Mouse (Mus musculus): ENCODE measurements around the gene A730061H03Rik. TPM values are rescaled to one million over a fixed set of nuclear protein-coding genes. Genes with fewer than 3 reads are reported as not detected.

A730061H03Rik gene
- polyA plus RNA-seq, 1 experiment from 2014 or later = 1.5 TPM

DNA sequence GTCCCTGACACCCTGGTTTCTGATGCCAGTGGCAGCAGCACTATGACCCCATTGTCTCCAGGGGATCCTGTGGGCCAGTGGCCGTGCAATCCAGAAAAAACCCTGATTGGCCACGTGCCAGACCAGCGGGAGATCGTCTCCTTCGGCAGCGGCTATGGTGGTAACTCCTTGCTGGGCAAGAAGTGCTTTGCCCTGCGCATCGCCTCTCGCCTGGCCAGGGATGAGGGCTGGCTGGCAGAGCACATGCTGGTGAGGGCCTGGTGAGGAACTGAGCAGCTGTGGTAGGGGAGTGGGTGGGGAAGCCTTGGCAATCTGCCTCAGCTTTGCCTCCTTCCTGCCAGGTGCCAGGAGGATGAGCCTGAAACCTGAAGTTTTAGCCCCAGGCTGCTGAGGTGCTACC, 15.9 kb downstream of the A730061H03Rik start:
- 0 out of 2 replicates have a peak, but pooled peaks cover 3% of the 10 kb centered on the region for H3K36me3 ChIP-seq (ENCODE audit: control insufficient read depth, insufficient read depth, low read length)
- 58% methylated on average over 9 of the region's 9 CpGs for WGBS

GRCm38 (mm10) chr14:55542268-55542667, 17.9 kb downstream of the A730061H03Rik start:
- Histone ChIP-seq H3K9ac (replicated peaks; ENCODE audit: low read depth, low read length) (no peak overlapping the region), H3K4me1 (ENCODE audit: control insufficient read depth, insufficient read depth, low read length) (peaks cover 20% of the 10 kb centered on the region), H3K4me3 (ENCODE audit: low read depth, low read length) (no peak overlapping the region), H3K4me2 (ENCODE audit: low read depth, low read length) (no peak overlapping the region), H3K27me3 (ENCODE audit: control insufficient read depth, insufficient read depth, low read length) (no peaks in the 10 kb centered on the region), H3K36me3 (ENCODE audit: control insufficient read depth, insufficient read depth, low read length) (no peaks in the 10 kb centered on the region), H3K9me3 (ENCODE audit: control insufficient read depth, low read length) (no peaks in the 10 kb centered on the region), H3K27ac (ENCODE audit: low read depth, low read length) (no peak overlapping the region)
- WGBS = 96% methylated on average over 12 of the region's 12 CpGs
- ATAC-seq (ENCODE audit: low read depth) = no peak

More for the DNA sequence above, 15.9 kb downstream of the A730061H03Rik start:
- Histone ChIP-seq H3K4me1 (ENCODE audit: control insufficient read depth, insufficient read depth, low read length) (peaks cover 20% of the 10 kb centered on the region), H3K27me3 (ENCODE audit: control insufficient read depth, insufficient read depth, low read length) (no peaks in the 10 kb centered on the region), H3K4me3 (ENCODE audit: low read depth, low read length) (no peak overlapping the region), H3K4me2 (ENCODE audit: low read depth, low read length) (no peak overlapping the region), H3K9ac (replicated peaks; ENCODE audit: low read depth, low read length) (no peak overlapping the region), H3K9me3 (ENCODE audit: control insufficient read depth, low read length) (no peaks in the 10 kb centered on the region), H3K27ac (ENCODE audit: low read depth, low read length) (no peak overlapping the region)
- ATAC-seq (ENCODE audit: low read depth) = no peak

GRCm38 (mm10) chr14:55540787-55541321, 19.4 kb downstream of the A730061H03Rik start:
- Histone ChIP-seq H3K4me2 (ENCODE audit: low read depth, low read length) (peak overlapping the region; percentile 77), H3K36me3 (ENCODE audit: control insufficient read depth, insufficient read depth, low read length) (no peaks in the 10 kb centered on the region), H3K27me3 (ENCODE audit: control insufficient read depth, insufficient read depth, low read length) (no peaks in the 10 kb centered on the region), H3K9me3 (ENCODE audit: control insufficient read depth, low read length) (no peaks in the 10 kb centered on the region), H3K4me3 (ENCODE audit: low read depth, low read length) (peak overlapping the region; percentile 47), H3K27ac (ENCODE audit: low read depth, low read length) (peak overlapping the region; percentile 88), H3K9ac (replicated peaks; ENCODE audit: low read depth, low read length) (peak overlapping the region; percentile 60), H3K4me1 (ENCODE audit: control insufficient read depth, insufficient read depth, low read length) (peaks cover 20% of the 10 kb centered on the region)
- 7% methylated on average over 9 of the region's 10 CpGs for WGBS
- peak; percentile 61 for ATAC-seq (ENCODE audit: low read depth)

DNA sequence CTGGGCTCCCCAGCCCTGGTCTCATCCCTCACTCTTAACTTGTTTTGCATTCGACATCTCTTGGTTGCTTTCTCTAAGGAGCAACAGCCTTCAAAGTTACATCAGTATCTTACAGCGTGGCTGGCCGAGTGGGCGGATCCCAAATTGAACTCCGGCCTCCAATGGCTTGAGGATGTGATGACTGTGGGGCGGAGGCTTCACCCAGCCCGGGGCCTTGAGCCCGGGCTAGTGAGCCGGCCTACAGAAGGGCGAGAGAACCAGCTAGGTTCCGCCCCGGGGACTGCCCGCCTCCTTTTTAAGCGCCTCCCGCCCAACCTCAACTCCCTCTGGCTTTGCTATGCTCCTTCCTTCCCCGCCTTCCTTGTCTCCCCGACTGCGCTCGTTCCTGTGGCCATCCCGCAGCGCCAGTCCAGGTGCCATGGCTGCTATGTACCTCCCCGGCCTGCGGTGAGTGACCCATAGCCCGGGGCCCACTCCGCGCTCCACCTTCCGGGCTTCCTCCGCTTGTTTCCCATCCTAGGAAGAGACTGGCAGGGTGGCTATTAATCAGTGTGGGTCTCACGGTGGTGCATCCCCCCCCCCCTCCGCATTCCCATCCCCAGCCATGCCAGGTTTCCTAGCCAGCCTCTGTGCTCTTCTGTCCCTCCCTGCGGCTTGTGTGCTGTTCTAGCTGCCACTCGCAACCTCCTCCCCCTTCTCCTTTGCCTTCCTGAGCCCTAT, 20.0 kb downstream of the A730061H03Rik start, which contains the start of gene Pck2:
Gene Pck2 (plus strand): TSS at position 200 of the 720 bp plus-strand sequence.
- H3K36me3 ChIP-seq (ENCODE audit: control insufficient read depth, insufficient read depth, low read length) = no peaks in the 10 kb centered on the region
- H3K9ac ChIP-seq (replicated peaks; ENCODE audit: low read depth, low read length) = peak within 1 kb of the TSS; percentile 60
- H3K27me3 ChIP-seq (ENCODE audit: control insufficient read depth, insufficient read depth, low read length) = no peaks in the 10 kb centered on the region
- H3K4me2 ChIP-seq (ENCODE audit: low read depth, low read length) = peak within 1 kb of the TSS; percentile 77
- H3K9me3 ChIP-seq (ENCODE audit: control insufficient read depth, low read length) = no peaks in the 10 kb centered on the region
- peak within 1 kb of the TSS; percentile 88 for H3K27ac ChIP-seq (ENCODE audit: low read depth, low read length)
- ATAC-seq (ENCODE audit: low read depth) = peak; percentile 87
- H3K4me3 ChIP-seq (ENCODE audit: low read depth, low read length) = peak within 1 kb of the TSS; percentile 47
- H3K4me1 ChIP-seq (ENCODE audit: control insufficient read depth, insufficient read depth, low read length) = peaks cover 20% of the 10 kb centered on the region
- WGBS = under 1% methylated on average over 32 of the region's 32 CpGs

DNA sequence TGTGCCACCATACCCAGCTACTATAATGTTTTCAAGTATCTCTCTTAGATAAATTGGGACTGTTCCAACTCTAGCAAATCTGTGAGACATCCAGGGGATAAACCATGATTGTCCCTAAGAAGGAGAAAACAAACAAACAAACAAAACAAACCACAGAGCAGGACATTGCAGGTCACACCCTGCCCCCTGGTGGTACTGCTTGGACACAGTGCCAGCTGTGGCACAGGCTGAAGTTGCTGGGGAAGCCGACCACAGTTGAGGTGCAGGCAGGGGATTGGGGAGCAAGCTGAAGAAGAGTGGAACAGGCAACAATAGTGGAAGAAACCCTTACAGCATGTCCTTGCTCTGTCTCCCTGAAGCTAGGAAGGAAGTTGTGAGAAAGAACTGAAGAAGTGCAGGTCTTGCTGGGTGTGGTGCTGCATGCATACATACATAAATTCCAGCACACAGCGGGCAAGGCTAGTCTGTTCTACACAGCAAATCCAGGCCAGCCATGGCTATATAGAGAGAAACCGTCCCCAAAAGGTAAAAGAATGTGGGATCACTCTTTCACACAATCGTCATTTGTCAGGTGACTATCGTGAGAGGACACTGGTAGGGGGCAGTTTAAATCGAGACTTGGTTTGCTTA, 24.0 kb downstream of the A730061H03Rik start:
- WGBS = 44% methylated on average over 6 of the region's 6 CpGs
- no peak overlapping the region for H3K9ac ChIP-seq (replicated peaks; ENCODE audit: low read depth, low read length)

DNA sequence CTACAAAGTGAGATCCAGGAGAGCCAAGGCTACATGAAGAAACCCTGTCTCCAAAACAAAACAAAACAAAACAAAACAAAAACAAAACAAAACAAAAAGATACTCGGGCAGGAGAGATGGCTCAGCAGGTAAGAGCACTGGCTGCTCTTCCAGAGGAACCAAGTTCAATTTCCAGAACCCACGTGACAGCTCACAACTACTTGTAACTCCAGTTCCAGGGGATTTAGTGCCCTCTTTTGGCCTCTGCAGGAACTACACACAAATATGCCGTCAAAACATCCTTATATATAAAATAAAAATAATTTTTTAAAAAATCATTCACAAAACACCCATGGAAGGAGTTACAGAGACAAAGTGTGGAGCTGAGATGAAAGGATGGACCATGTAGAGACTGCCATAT, 32.3 kb downstream of the A730061H03Rik start:
- no peak overlapping the region for H3K27ac ChIP-seq (ENCODE audit: low read depth, low read length)
- no peak for ATAC-seq (ENCODE audit: low read depth)
- no peaks in the 10 kb centered on the region for H3K4me1 ChIP-seq (ENCODE audit: control insufficient read depth, insufficient read depth, low read length)
- H3K36me3 ChIP-seq (ENCODE audit: control insufficient read depth, insufficient read depth, low read length) = no peaks in the 10 kb centered on the region
- H3K9ac ChIP-seq (replicated peaks; ENCODE audit: low read depth, low read length) = no peak overlapping the region
- no peak overlapping the region for H3K4me3 ChIP-seq (ENCODE audit: low read depth, low read length)
- H3K4me2 ChIP-seq (ENCODE audit: low read depth, low read length) = no peak overlapping the region
- no peaks in the 10 kb centered on the region for H3K27me3 ChIP-seq (ENCODE audit: control insufficient read depth, insufficient read depth, low read length)
- H3K9me3 ChIP-seq (ENCODE audit: control insufficient read depth, low read length) = no peaks in the 10 kb centered on the region
- 18% methylated on average over 3 of the region's 3 CpGs for WGBS

More for the DNA sequence above, 24.0 kb downstream of the A730061H03Rik start:
- H3K27me3 ChIP-seq (ENCODE audit: control insufficient read depth, insufficient read depth, low read length) = no peaks in the 10 kb centered on the region
- H3K27ac ChIP-seq (ENCODE audit: low read depth, low read length) = no peak overlapping the region
- no peak overlapping the region for H3K4me2 ChIP-seq (ENCODE audit: low read depth, low read length)
- no peak overlapping the region for H3K4me3 ChIP-seq (ENCODE audit: low read depth, low read length)
- ATAC-seq (ENCODE audit: low read depth) = no peak
- no peaks in the 10 kb centered on the region for H3K36me3 ChIP-seq (ENCODE audit: control insufficient read depth, insufficient read depth, low read length)
- H3K9me3 ChIP-seq (ENCODE audit: control insufficient read depth, low read length) = no peaks in the 10 kb centered on the region
- H3K4me1 ChIP-seq (ENCODE audit: control insufficient read depth, insufficient read depth, low read length) = peaks cover 13% of the 10 kb centered on the region

- 84% methylated on average over 2 of the region's 2 CpGs for WGBS
- Histone ChIP-seq H3K36me3 (ENCODE audit: control insufficient read depth, insufficient read depth, low read length) (no peaks in the 10 kb centered on the region), H3K4me3 (ENCODE audit: low read depth, low read length) (no peak overlapping the region), H3K4me2 (ENCODE audit: low read depth, low read length) (no peak overlapping the region), H3K4me1 (ENCODE audit: control insufficient read depth, insufficient read depth, low read length) (no peaks in the 10 kb centered on the region), H3K27me3 (ENCODE audit: control insufficient read depth, insufficient read depth, low read length) (no peaks in the 10 kb centered on the region), H3K27ac (ENCODE audit: low read depth, low read length) (no peak overlapping the region), H3K9ac (replicated peaks; ENCODE audit: low read depth, low read length) (no peak overlapping the region), H3K9me3 (ENCODE audit: control insufficient read depth, low read length) (no peaks in the 10 kb centered on the region)
- no peak for ATAC-seq (ENCODE audit: low read depth)
These were observed 33.5 kb downstream of the A730061H03Rik start for GRCm38 (mm10) chr14:55526674-55527073.

DNA sequence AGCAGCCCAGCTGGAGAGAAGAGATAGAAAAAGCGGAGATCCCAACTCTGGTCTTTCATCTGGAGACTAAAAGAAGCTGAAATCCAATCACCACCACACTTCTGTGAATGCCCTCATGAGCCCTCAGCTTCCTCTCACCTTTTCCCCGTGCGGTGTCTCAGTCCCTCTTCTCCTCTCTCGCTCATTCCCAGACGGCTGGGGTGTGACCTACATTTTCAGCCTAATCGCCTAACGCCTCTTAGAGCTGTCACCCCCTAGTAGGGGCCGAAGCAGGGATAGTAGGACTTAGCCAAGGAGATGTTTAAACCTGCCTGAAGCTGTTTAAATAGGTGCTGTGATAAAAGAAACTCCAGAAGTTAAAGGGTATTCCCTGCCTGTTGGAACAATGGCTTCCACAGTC, 35.4 kb downstream of the A730061H03Rik start, which contains the start of gene Nrl:
Gene Nrl (minus strand): TSS at position 197 of the 400 bp plus-strand sequence.
- Histone ChIP-seq H3K4me3 (ENCODE audit: low read depth, low read length) (no peak within 1 kb of the TSS), H3K36me3 (ENCODE audit: control insufficient read depth, insufficient read depth, low read length) (no peaks in the 10 kb centered on the region), H3K9ac (replicated peaks; ENCODE audit: low read depth, low read length) (no peak within 1 kb of the TSS), H3K27ac (ENCODE audit: low read depth, low read length) (no peak within 1 kb of the TSS), H3K4me1 (ENCODE audit: control insufficient read depth, insufficient read depth, low read length) (no peaks in the 10 kb centered on the region), H3K9me3 (ENCODE audit: control insufficient read depth, low read length) (no peaks in the 10 kb centered on the region), H3K27me3 (ENCODE audit: control insufficient read depth, insufficient read depth, low read length) (no peaks in the 10 kb centered on the region), H3K4me2 (ENCODE audit: low read depth, low read length) (no peak within 1 kb of the TSS)
- 45% methylated on average over 8 of the region's 8 CpGs for WGBS
- no peak for ATAC-seq (ENCODE audit: low read depth)

GRCm38 (mm10) chr14:55524062-55524461, 36.1 kb downstream of the A730061H03Rik start:
- H3K4me2 ChIP-seq (ENCODE audit: low read depth, low read length) = no peak overlapping the region
- ATAC-seq (ENCODE audit: low read depth) = no peak
- H3K27ac ChIP-seq (ENCODE audit: low read depth, low read length) = no peak overlapping the region
- H3K27me3 ChIP-seq (ENCODE audit: control insufficient read depth, insufficient read depth, low read length) = no peaks in the 10 kb centered on the region
- H3K4me1 ChIP-seq (ENCODE audit: control insufficient read depth, insufficient read depth, low read length) = no peaks in the 10 kb centered on the region
- no peaks in the 10 kb centered on the region for H3K9me3 ChIP-seq (ENCODE audit: control insufficient read depth, low read length)
- no peaks in the 10 kb centered on the region for H3K36me3 ChIP-seq (ENCODE audit: control insufficient read depth, insufficient read depth, low read length)
- H3K9ac ChIP-seq (replicated peaks; ENCODE audit: low read depth, low read length) = no peak overlapping the region
- no peak overlapping the region for H3K4me3 ChIP-seq (ENCODE audit: low read depth, low read length)
- 51% methylated on average over 4 of the region's 4 CpGs for WGBS
